Mouse (Mus musculus): Measurements from ENCODE around the gene Wdr90. TPM values are rescaled to one million over a fixed set of nuclear protein-coding genes. Genes with fewer than 3 reads are reported as not detected.
A peak's percentile ranks its signal among the peaks of the same experiment; 100 is the strongest.

Wdr90 gene
- polyA plus RNA-seq, 1 experiment from 2014 or later, result 34.1 TPM

GRCm38 (mm10) chr17:25877025-25877424, 15.7 kb upstream of the Wdr90 start:
- no peak for TF ChIP-seq CTCF (IDR thresholded peaks at IDR 0.05; ENCODE audit: low read depth)
- H3K27ac ChIP-seq (ENCODE audit: low read depth), result no peak overlapping the region
- 80% methylated on average over 3 of the region's 3 CpGs for WGBS
- peaks cover 33% of the 10 kb centered on the region for H3K36me3 ChIP-seq (ENCODE audit: insufficient read depth)
- DNase-seq (no peak), ATAC-seq (ENCODE audit: insufficient read depth) (no peak)
- H3K9me3 ChIP-seq (ENCODE audit: low read depth, low read length), result no peaks in the 10 kb centered on the region
- peak overlapping the region; percentile 18; the same call in 1 of the 2 replicates for H3K4me2 ChIP-seq
- H3K4me1 ChIP-seq (ENCODE audit: insufficient read depth), result peaks cover 12% of the 10 kb centered on the region; the same call in 1 of the 2 replicates
- H3K27me3 ChIP-seq (ENCODE audit: insufficient read depth, low read length), result no peaks in the 10 kb centered on the region
- H3K9ac ChIP-seq, result no peak overlapping the region
- no peak overlapping the region for H3K4me3 ChIP-seq (ENCODE audit: low read depth, low read length)

GRCm38 (mm10) chr17:25876347-25876915, 15.1 kb upstream of the Wdr90 start:
- no peak for TF ChIP-seq CTCF (IDR thresholded peaks at IDR 0.05; ENCODE audit: low read depth)
- no peak for DNase-seq
- WGBS, result 61% methylated on average over 10 of the region's 10 CpGs
- Histone ChIP-seq H3K27me3 (ENCODE audit: insufficient read depth, low read length) (no peaks in the 10 kb centered on the region), H3K27ac (ENCODE audit: low read depth) (no peak overlapping the region), H3K4me1 (ENCODE audit: insufficient read depth) (peaks cover 12% of the 10 kb centered on the region; the same call in 1 of the 2 replicates), H3K9me3 (ENCODE audit: low read depth, low read length) (no peaks in the 10 kb centered on the region), H3K9ac (peak overlapping the region; percentile 65), H3K4me2 (peak overlapping the region; percentile 94), H3K4me3 (ENCODE audit: low read depth, low read length) (peak overlapping the region; percentile 76), H3K36me3 (ENCODE audit: insufficient read depth) (peaks cover 27% of the 10 kb centered on the region)
- ATAC-seq (ENCODE audit: insufficient read depth), result no peak

GRCm38 (mm10) chr17:25875171-25876136, 14.2 kb upstream of the Wdr90 start:
- Histone ChIP-seq H3K9ac (peak overlapping the region; percentile 65), H3K4me2 (peak overlapping the region; percentile 94), H3K27me3 (ENCODE audit: insufficient read depth, low read length) (no peaks in the 10 kb centered on the region), H3K9me3 (ENCODE audit: low read depth, low read length) (no peaks in the 10 kb centered on the region), H3K4me3 (ENCODE audit: low read depth, low read length) (peak overlapping the region; percentile 76), H3K4me1 (ENCODE audit: insufficient read depth) (peaks cover 12% of the 10 kb centered on the region; the same call in 1 of the 2 replicates), H3K27ac (ENCODE audit: low read depth) (peak overlapping the region; percentile 91), H3K36me3 (ENCODE audit: insufficient read depth) (peaks cover 22% of the 10 kb centered on the region)
- ATAC-seq (ENCODE audit: insufficient read depth), result peak; percentile 94
- 1% methylated on average over 59 of the region's 59 CpGs for WGBS
- DNase-seq, result peak; percentile 94
- peak; percentile 37; the same call in 1 of the 2 replicates for TF ChIP-seq CTCF (IDR thresholded peaks at IDR 0.05; ENCODE audit: low read depth)

GRCm38 (mm10) chr17:25874721-25875170, 13.4 kb upstream of the Wdr90 start, which contains the start of gene Mettl26:
Mettl26 (plus strand) TSS chr17:25875074.
- TF ChIP-seq CTCF (IDR thresholded peaks at IDR 0.05; ENCODE audit: low read depth), result peak; percentile 35
- Histone ChIP-seq H3K4me2 (peak within 1 kb of the TSS; percentile 94), H3K4me3 (ENCODE audit: low read depth, low read length) (peak within 1 kb of the TSS; percentile 76), H3K9me3 (ENCODE audit: low read depth, low read length) (no peaks in the 10 kb centered on the region), H3K27me3 (ENCODE audit: insufficient read depth, low read length) (no peaks in the 10 kb centered on the region), H3K4me1 (ENCODE audit: insufficient read depth) (peaks cover 12% of the 10 kb centered on the region; the same call in 1 of the 2 replicates), H3K36me3 (ENCODE audit: insufficient read depth) (peaks cover 22% of the 10 kb centered on the region), H3K27ac (ENCODE audit: low read depth) (peak within 1 kb of the TSS; percentile 91), H3K9ac (peak within 1 kb of the TSS; percentile 65)
- WGBS, result under 1% methylated on average over 25 of the region's 25 CpGs
- DNase-seq, result peak; percentile 99
- peak; percentile 77 for ATAC-seq (ENCODE audit: insufficient read depth)

- no peak for TF ChIP-seq CTCF (IDR thresholded peaks at IDR 0.05; ENCODE audit: low read depth)
- H3K4me1 ChIP-seq (ENCODE audit: insufficient read depth), result peaks cover 12% of the 10 kb centered on the region; the same call in 1 of the 2 replicates
- H3K9me3 ChIP-seq (ENCODE audit: low read depth, low read length), result no peaks in the 10 kb centered on the region
- H3K36me3 ChIP-seq (ENCODE audit: insufficient read depth), result peaks cover 17% of the 10 kb centered on the region
- peak overlapping the region; percentile 94 for H3K4me2 ChIP-seq
- peak overlapping the region; percentile 76 for H3K4me3 ChIP-seq (ENCODE audit: low read depth, low read length)
- 6% methylated on average over 14 of the region's 14 CpGs for WGBS
- no peaks in the 10 kb centered on the region for H3K27me3 ChIP-seq (ENCODE audit: insufficient read depth, low read length)
- no peak for ATAC-seq (ENCODE audit: insufficient read depth)
- H3K27ac ChIP-seq (ENCODE audit: low read depth), result peak overlapping the region; percentile 91
- DNase-seq, result no peak
- peak overlapping the region; percentile 58 for H3K9ac ChIP-seq
Observed at GRCm38 (mm10) chr17:25874148-25874720, 12.9 kb upstream of the Wdr90 start.

GRCm38 (mm10) chr17:25873405-25874147, 12.3 kb upstream of the Wdr90 start:
- TF ChIP-seq CTCF (IDR thresholded peaks at IDR 0.05; ENCODE audit: low read depth), result no peak
- Histone ChIP-seq H3K27me3 (ENCODE audit: insufficient read depth, low read length) (no peaks in the 10 kb centered on the region), H3K4me2 (peak overlapping the region; percentile 94), H3K36me3 (ENCODE audit: insufficient read depth) (peaks cover 11% of the 10 kb centered on the region; the same call in 1 of the 2 replicates), H3K9me3 (ENCODE audit: low read depth, low read length) (no peaks in the 10 kb centered on the region), H3K4me1 (ENCODE audit: insufficient read depth) (peaks cover 15% of the 10 kb centered on the region; the same call in 1 of the 2 replicates), H3K9ac (peak overlapping the region; percentile 58), H3K27ac (ENCODE audit: low read depth) (no peak overlapping the region), H3K4me3 (ENCODE audit: low read depth, low read length) (peak overlapping the region; percentile 76; the same call in 1 of the 2 replicates)
- ATAC-seq (ENCODE audit: insufficient read depth), result no peak
- DNase-seq, result no peak
- 58% methylated on average over 11 of the region's 11 CpGs for WGBS

Measured in lung, embryonic 14.5 days (tissue).